Mouse (Mus musculus) limb, embryonic 14.5 days (tissue): Measurements from ENCODE around the gene Rasal1. TPM values are rescaled to one million over a fixed set of nuclear protein-coding genes. Genes with fewer than 3 reads are reported as not detected.
A peak's percentile ranks its signal among the peaks of the same experiment; 100 is the strongest.

ENCODE experiments used
- ATAC-seq: fragments of 200-750 bp; cut with Nextera tagmentation; 2 replicates; pipeline ENCODE4 v1.8.0; 2017; ENCODE audit warnings: low read depth, moderate number of reproducible peaks, moderate TSS enrichment; ENCODE audit not compliant: low FRiP score
- DNase-seq: peaks from one replicate; pipeline ENCODE4 v3.0.0-alpha.2; 2015; ENCODE audit warnings: low spot score
- H3K27ac ChIP-seq: fragments of 300-500 bp; sonication (generic); replicated peaks from 2 replicates; pipeline ENCODE4 v1.5.1; 2014; ENCODE audit warnings: low read depth, mild to moderate bottlenecking, low read length, moderate library complexity, mixed read lengths
- H3K27me3 ChIP-seq: fragments of 300-500 bp; sonication (generic); 2 replicates; pipeline ENCODE4 v1.6.1; 2014; ENCODE audit warnings: low read length, mixed read lengths; ENCODE audit not compliant: control insufficient read depth, insufficient read depth
- H3K36me3 ChIP-seq: fragments of 300-500 bp; sonication (generic); 2 replicates; pipeline ENCODE4 v1.6.1; 2014; ENCODE audit warnings: mild to moderate bottlenecking, low read length, moderate library complexity, mixed read lengths; ENCODE audit not compliant: control insufficient read depth, insufficient read depth
- H3K4me1 ChIP-seq: fragments of 300-500 bp; sonication (generic); 2 replicates; pipeline ENCODE4 v1.6.1; 2014; ENCODE audit warnings: antibody characterized with exemption, low read length, mixed read lengths; ENCODE audit not compliant: control insufficient read depth, insufficient read depth
- H3K4me2 ChIP-seq: fragments of 300-500 bp; sonication (generic); replicated peaks from 2 replicates; pipeline ENCODE4 v1.6.1; 2014; ENCODE audit warnings: low read depth, mild to moderate bottlenecking, low read length, moderate library complexity; ENCODE audit not compliant: severe bottlenecking
- H3K4me3 ChIP-seq: fragments of 300-500 bp; sonication (generic); replicated peaks from 2 replicates; pipeline ENCODE4 v1.5.1; 2014; ENCODE audit warnings: low read length
- H3K9ac ChIP-seq: fragments of 300-500 bp; sonication (generic); 2 replicates; pipeline ENCODE4 v1.6.1; 2014; ENCODE audit warnings: mild to moderate bottlenecking, low read depth, low read length, moderate library complexity; ENCODE audit not compliant: severe bottlenecking
- H3K9me3 ChIP-seq: fragments of 300-500 bp; sonication (generic); 2 replicates; pipeline ENCODE4 v1.6.1; 2016; ENCODE audit warnings: low read length; ENCODE audit not compliant: control insufficient read depth
- POLR2A ChIP-seq: fragments of 200-500 bp; IDR thresholded peaks from 2 replicates; pipeline ENCODE4 v1.8.0; 2012; ENCODE audit warnings: inconsistent platforms, mild to moderate bottlenecking, moderate library complexity, borderline replicate concordance; ENCODE audit not compliant: insufficient read depth, insufficient read length; ENCODE audit errors: extremely low read depth
- WGBS: fragments of 180-500 bp; shearing (Covaris S2); extraction: QIAGEN DNeasy Blood & Tissue Kit; methylation state at CpG from one replicate; pipeline ENCODE4 v1.1.7; 2014; 5-methylcytosine and 5-hydroxymethylcytosine counted together
- polyA plus RNA-seq, 2 experiments: library from polyadenylated mRNA; depleted of rRNA in 1 of 2; stranded (reverse) in 1 of 2; unstranded in 1 of 2; fragments of >200 nt; fragmentation: Nextera tagmentation in 1 of 2; extraction: Ambion mirVana in 1 of 2; gene quantifications; 2 replicates each; pipeline versions ENCODE4 v1.2.1 to v1.2.3; 2012 to 2014

Gene Rasal1
- polyA plus RNA-seq, 2 experiments: 0.19 to 1.0 TPM

DNA sequence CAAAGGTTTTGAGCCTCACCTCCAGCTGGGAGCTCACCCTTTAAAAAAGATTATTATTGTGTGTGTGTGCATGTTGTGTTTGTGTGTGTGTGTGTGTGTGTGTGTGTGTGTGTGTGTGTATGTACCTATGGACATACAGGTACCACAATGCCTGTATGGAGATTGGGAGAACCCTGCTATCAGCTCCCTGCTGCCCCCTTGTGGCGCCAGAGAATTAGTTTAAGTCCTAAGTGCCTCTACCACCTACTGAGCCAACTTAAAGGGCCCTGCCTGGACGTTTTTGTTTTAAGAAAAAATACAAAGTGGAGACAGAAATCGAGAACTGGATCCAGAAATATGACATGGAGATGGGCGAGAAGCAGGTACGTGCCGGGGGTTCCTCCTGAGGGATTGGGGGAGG lies 43.8 kb upstream of the Rasal1 start:
- WGBS: 4% methylated on average over 6 of the region's 6 CpGs

DNA sequence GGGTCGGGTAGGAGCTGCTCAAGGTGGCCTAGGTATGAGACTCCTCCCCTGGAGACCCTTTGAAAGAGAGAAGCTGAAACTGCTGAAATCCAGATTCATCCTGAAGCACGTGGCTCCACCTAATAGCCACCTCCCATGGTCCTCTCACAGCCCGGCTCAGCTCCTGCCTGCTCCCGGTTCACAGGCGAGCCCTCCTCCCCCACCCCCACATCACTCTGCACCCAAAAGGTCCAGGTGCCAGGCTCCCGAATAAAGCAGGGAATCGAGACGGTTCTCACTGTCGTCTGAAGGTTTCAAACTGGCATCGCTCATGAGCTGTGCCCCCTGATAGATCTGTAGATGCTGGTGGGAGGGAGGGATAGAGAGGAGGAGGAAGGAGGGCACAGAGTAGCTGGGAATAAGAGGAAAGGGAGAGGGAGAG lies 43.4 kb upstream of the Rasal1 start:
- Histone ChIP-seq H3K36me3 (0 out of 2 replicates have a peak, but pooled peaks cover 10% of the 10 kb centered on the region), H3K4me2 (peak overlapping the region; percentile 61), H3K27me3 (no peaks in the 10 kb centered on the region), H3K9me3 (no peaks in the 10 kb centered on the region), H3K9ac (peak overlapping the region; percentile 25; the same call in 1 of the 2 replicates), H3K27ac (no peak overlapping the region), H3K4me1 (no peaks in the 10 kb centered on the region), H3K4me3 (peak overlapping the region; percentile 35)
- no peak for TF ChIP-seq POLR2A
- WGBS: 4% methylated on average over 10 of the region's 10 CpGs
- ATAC-seq: peak; percentile 14; the same call in 1 of the 2 replicates
- DNase-seq: no peak

More for the DNA sequence above, 43.8 kb upstream of the Rasal1 start:
- Histone ChIP-seq H3K4me3 (peak overlapping the region; percentile 35), H3K9ac (0 out of 2 replicates have a peak overlapping the region, but pooled peaks have one; percentile 25), H3K36me3 (0 out of 2 replicates have a peak, but pooled peaks cover 10% of the 10 kb centered on the region), H3K4me1 (no peaks in the 10 kb centered on the region), H3K4me2 (peak overlapping the region; percentile 61), H3K27me3 (no peaks in the 10 kb centered on the region), H3K27ac (no peak overlapping the region), H3K9me3 (no peaks in the 10 kb centered on the region)
- ATAC-seq (peak; percentile 46; the same call in 1 of the 2 replicates), DNase-seq (peak; percentile 76)
- no peak for TF ChIP-seq POLR2A

DNA sequence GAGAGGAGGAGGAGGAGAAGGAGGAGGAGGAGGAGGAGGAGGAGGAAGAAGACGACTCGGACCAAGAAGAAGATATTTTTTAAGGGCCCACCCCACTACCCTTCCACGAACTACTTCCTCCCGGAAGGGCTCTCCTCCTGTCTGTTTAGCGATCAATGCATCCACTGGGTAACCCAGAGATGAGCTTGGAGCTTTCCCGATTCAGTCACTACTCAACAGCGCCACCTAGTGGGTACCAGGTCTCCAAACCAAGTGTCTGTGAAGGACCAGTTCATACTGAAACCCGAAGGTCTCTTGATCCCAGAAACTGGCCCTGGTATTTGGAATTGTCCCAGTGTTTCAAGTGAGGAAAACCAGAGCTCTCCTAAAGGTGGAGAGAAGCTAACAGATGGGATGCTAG lies 42.9 kb upstream of the Rasal1 start:
- Histone ChIP-seq H3K27me3 (no peaks in the 10 kb centered on the region), H3K9me3 (no peaks in the 10 kb centered on the region), H3K4me2 (peak overlapping the region; percentile 61), H3K36me3 (0 out of 2 replicates have a peak, but pooled peaks cover 10% of the 10 kb centered on the region), H3K4me1 (no peaks in the 10 kb centered on the region), H3K27ac (no peak overlapping the region), H3K9ac (0 out of 2 replicates have a peak overlapping the region, but pooled peaks have one; percentile 25), H3K4me3 (peak overlapping the region; percentile 35)
- ATAC-seq (peak; percentile 79), DNase-seq (peak; percentile 94)
- WGBS: 3% methylated on average over 7 of the region's 8 CpGs
- 0 out of 2 replicates have a peak, but pooled peaks have one; percentile 23 for TF ChIP-seq POLR2A

DNA sequence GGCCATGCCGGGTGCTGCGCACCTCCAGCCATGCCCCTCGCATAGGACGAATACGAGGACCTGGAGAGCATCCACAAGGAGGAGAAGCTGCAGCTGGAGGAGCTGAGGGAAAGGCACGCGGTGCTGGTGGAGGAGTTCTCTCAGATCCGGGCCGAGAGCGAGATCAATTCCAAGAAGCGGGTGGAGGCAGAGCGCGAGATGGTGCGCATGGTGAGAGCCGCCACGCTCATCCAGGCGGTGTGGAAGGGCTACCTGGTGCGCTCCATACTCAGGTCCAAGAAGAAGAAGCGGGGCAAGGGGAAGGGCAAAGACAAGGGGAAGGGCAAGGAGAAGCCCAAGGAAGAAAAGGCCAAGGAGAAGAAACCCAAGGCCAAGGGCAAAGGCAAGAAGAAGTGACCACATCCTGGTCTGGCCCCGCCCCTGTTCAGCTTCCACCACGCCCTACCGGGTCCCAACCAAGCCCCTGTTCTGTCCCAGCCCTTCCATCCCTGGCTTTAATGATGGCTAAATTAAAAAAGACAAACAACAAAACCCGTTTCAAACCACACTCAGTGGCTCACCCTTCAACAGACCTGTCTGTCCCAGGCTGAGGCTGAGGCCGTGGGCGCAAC lies 41.9 kb upstream of the Rasal1 start:
- Histone ChIP-seq H3K9me3 (no peaks in the 10 kb centered on the region), H3K9ac (no peak overlapping the region), H3K27ac (no peak overlapping the region), H3K4me3 (no peak overlapping the region), H3K36me3 (0 out of 2 replicates have a peak, but pooled peaks cover 10% of the 10 kb centered on the region), H3K4me1 (peaks cover 8% of the 10 kb centered on the region), H3K4me2 (no peak overlapping the region), H3K27me3 (no peaks in the 10 kb centered on the region)
- DNase-seq (no peak), ATAC-seq (no peak)
- WGBS: 66% methylated on average over 25 of the region's 25 CpGs
- TF ChIP-seq POLR2A: no peak

DNA sequence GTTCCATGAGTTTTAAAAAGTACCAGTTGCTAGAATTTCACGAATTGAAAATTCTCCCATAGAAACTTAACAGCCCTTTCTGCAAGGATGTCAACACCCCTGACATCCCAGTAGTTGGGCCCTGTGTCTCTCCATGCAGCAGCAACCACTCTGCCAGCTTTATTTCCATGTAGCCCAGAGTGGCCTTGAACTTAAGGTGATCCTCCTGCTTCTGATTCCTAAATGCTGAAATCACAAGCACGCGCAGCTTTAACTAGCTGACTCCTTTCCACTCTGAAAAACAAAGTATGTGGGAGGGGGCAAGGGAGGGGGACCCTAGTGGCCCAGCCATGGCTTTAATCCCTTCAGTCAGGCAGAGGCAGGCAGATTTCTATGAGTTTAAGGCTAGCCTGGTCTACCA lies 41.3 kb upstream of the Rasal1 start:
- Histone ChIP-seq H3K36me3 (0 out of 2 replicates have a peak, but pooled peaks cover 10% of the 10 kb centered on the region), H3K9ac (no peak overlapping the region), H3K4me2 (no peak overlapping the region), H3K27me3 (no peaks in the 10 kb centered on the region), H3K4me1 (peaks cover 10% of the 10 kb centered on the region), H3K4me3 (no peak overlapping the region), H3K9me3 (no peaks in the 10 kb centered on the region), H3K27ac (no peak overlapping the region)
- DNase-seq: no peak
- 79% methylated on average over 3 of the region's 3 CpGs for WGBS
- TF ChIP-seq POLR2A: no peak
- no peak for ATAC-seq
